Mouse (Mus musculus) bone marrow macrophage, adult 2 months (primary cell): ENCODE measurements around the gene Ptprg. TPM values are rescaled to one million over a fixed set of nuclear protein-coding genes. Genes with fewer than 3 reads are reported as not detected.

Source experiments
- H3K27ac ChIP-seq: 2 replicates; pipeline ENCODE4 v1.5.1; 2012; ENCODE audit warnings: low read depth, low read length; ENCODE audit not compliant: insufficient read depth
- H3K4me1 ChIP-seq: 2 replicates; pipeline ENCODE4 v1.6.1; 2012; ENCODE audit warnings: low read length; ENCODE audit not compliant: control insufficient read depth, insufficient read depth
- H3K4me3 ChIP-seq: 2 replicates; pipeline ENCODE4 v1.5.1; 2012; ENCODE audit warnings: mild to moderate bottlenecking, low read length, moderate library complexity; ENCODE audit not compliant: insufficient read depth
- CTCF ChIP-seq: IDR thresholded peaks from 2 replicates; pipeline ENCODE4 v1.5.1; 2012; ENCODE audit warnings: low read depth, mild to moderate bottlenecking, low read length, moderate library complexity
- POLR2A ChIP-seq: IDR thresholded peaks from 2 replicates; pipeline ENCODE4 v1.6.1; 2012; ENCODE audit warnings: mild to moderate bottlenecking, low read depth, low read length, borderline replicate concordance
- polyA plus RNA-seq: library from polyadenylated mRNA; stranded (reverse); fragments of >200 nt; gene quantifications from 2 replicates; pipeline ENCODE4 v1.2.4, GENCODE M21; 2012; ENCODE audit not compliant: missing spikeins, insufficient read depth, insufficient read length

The Ptprg gene
- polyA plus RNA-seq, 1 experiment = 0.76 TPM

GRCm38 (mm10) chr14:11758185-11758584 is 204.9 kb downstream of the Ptprg start:
- Histone ChIP-seq H3K4me1 (no peaks in the 10 kb centered on the region), H3K4me3 (no peak overlapping the region), H3K27ac (no peak overlapping the region)
- no peak for TF ChIP-seq CTCF
- TF ChIP-seq POLR2A = no peak

GRCm38 (mm10) chr14:11759356-11759755 is 206.0 kb downstream of the Ptprg start:
- TF ChIP-seq CTCF (no peak), POLR2A (no peak)
- Histone ChIP-seq H3K4me3 (no peak overlapping the region), H3K27ac (no peak overlapping the region)

GRCm38 (mm10) chr14:11762995-11763394 is 209.7 kb downstream of the Ptprg start:
- Histone ChIP-seq H3K4me1 (no peaks in the 10 kb centered on the region), H3K4me3 (no peak overlapping the region), H3K27ac (no peak overlapping the region)
- TF ChIP-seq CTCF = no peak
- TF ChIP-seq POLR2A = no peak

More at GRCm38 (mm10) chr14:11759356-11759755, 206.0 kb downstream of the Ptprg start:
- H3K4me1 ChIP-seq = no peaks in the 10 kb centered on the region

GRCm38 (mm10) chr14:11772736-11773135 is 219.4 kb downstream of the Ptprg start:
- TF ChIP-seq CTCF = no peak
- no peak for TF ChIP-seq POLR2A
- Histone ChIP-seq H3K27ac (no peak overlapping the region), H3K4me1 (no peaks in the 10 kb centered on the region), H3K4me3 (no peak overlapping the region)

GRCm38 (mm10) chr14:11774476-11775037 is 221.2 kb downstream of the Ptprg start:
- H3K27ac ChIP-seq = no peak overlapping the region
- H3K4me3 ChIP-seq = no peak overlapping the region
- no peaks in the 10 kb centered on the region for H3K4me1 ChIP-seq
- no peak for TF ChIP-seq POLR2A
- TF ChIP-seq CTCF = no peak

GRCm38 (mm10) chr14:11775204-11775603 is 221.9 kb downstream of the Ptprg start:
- Histone ChIP-seq H3K4me3 (no peak overlapping the region), H3K4me1 (no peaks in the 10 kb centered on the region), H3K27ac (no peak overlapping the region)

GRCm38 (mm10) chr14:11775951-11776495 is 222.7 kb downstream of the Ptprg start:
- Histone ChIP-seq H3K4me3 (no peak overlapping the region), H3K4me1 (no peaks in the 10 kb centered on the region), H3K27ac (no peak overlapping the region)
- no peak for TF ChIP-seq CTCF
- no peak for TF ChIP-seq POLR2A

More at GRCm38 (mm10) chr14:11775204-11775603, 221.9 kb downstream of the Ptprg start:
- TF ChIP-seq POLR2A = no peak
- no peak for TF ChIP-seq CTCF

GRCm38 (mm10) chr14:11776566-11776965 is 223.2 kb downstream of the Ptprg start:
- no peak for TF ChIP-seq CTCF
- TF ChIP-seq POLR2A = no peak
- no peak overlapping the region for H3K4me3 ChIP-seq

GRCm38 (mm10) chr14:11791190-11791589 is 237.9 kb downstream of the Ptprg start:
- H3K27ac ChIP-seq = no peak overlapping the region
- no peak overlapping the region for H3K4me3 ChIP-seq
- TF ChIP-seq CTCF = no peak
- TF ChIP-seq POLR2A = no peak
- H3K4me1 ChIP-seq = no peaks in the 10 kb centered on the region

More at GRCm38 (mm10) chr14:11776566-11776965, 223.2 kb downstream of the Ptprg start:
- no peak overlapping the region for H3K27ac ChIP-seq
- no peaks in the 10 kb centered on the region for H3K4me1 ChIP-seq

GRCm38 (mm10) chr14:11793847-11794246 is 240.5 kb downstream of the Ptprg start:
- Histone ChIP-seq H3K27ac (no peak overlapping the region), H3K4me3 (no peak overlapping the region), H3K4me1 (no peaks in the 10 kb centered on the region)
- TF ChIP-seq POLR2A (no peak), CTCF (no peak)
